Mouse (Mus musculus): ENCODE measurements around the gene Ptprg. TPM values are rescaled to one million over a fixed set of nuclear protein-coding genes. Genes with fewer than 3 reads are reported as not detected.

The Ptprg gene
- polyA plus RNA-seq, 1 experiment from 2014 or later = 14.3 TPM

DNA sequence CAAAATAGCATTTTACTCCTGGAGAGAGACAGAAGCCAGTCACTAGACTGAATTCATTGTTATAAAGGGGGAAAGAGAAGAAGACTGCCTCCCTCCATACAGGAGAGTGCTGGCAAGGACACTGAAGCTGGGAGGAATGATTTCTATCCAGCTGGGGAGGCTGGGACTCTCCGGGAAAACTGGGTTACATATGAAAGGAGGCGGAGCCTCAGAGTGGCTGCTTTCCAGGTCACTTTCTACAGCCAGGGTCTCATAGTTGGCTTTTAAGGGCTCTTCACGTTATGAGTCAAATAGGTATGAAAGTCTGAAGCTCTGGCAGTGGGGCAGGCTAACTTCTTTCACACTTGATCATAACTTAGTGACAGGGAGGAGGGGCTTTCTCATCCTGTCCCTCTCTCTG is 129.1 kb downstream of the Ptprg start:
- H3K4me2 ChIP-seq (ENCODE audit: low read depth, low read length) = no peak overlapping the region
- no peak overlapping the region for H3K9ac ChIP-seq (ENCODE audit: low read depth, low read length)
- H3K27me3 ChIP-seq (replicated peaks; ENCODE audit: control insufficient read depth, insufficient read depth, low read length) = no peaks in the 10 kb centered on the region
- 35% methylated on average over 3 of the region's 3 CpGs for WGBS
- H3K9me3 ChIP-seq (ENCODE audit: control insufficient read depth, low read length) = no peaks in the 10 kb centered on the region
- no peak overlapping the region for H3K4me3 ChIP-seq (ENCODE audit: low read length)
- no peak for ATAC-seq
- H3K4me1 ChIP-seq (ENCODE audit: control insufficient read depth, insufficient read depth, low read length) = peaks cover 14% of the 10 kb centered on the region
- no peaks in the 10 kb centered on the region for H3K36me3 ChIP-seq (ENCODE audit: control insufficient read depth, insufficient read depth, low read length)
- H3K27ac ChIP-seq (ENCODE audit: low read length) = no peak overlapping the region

DNA sequence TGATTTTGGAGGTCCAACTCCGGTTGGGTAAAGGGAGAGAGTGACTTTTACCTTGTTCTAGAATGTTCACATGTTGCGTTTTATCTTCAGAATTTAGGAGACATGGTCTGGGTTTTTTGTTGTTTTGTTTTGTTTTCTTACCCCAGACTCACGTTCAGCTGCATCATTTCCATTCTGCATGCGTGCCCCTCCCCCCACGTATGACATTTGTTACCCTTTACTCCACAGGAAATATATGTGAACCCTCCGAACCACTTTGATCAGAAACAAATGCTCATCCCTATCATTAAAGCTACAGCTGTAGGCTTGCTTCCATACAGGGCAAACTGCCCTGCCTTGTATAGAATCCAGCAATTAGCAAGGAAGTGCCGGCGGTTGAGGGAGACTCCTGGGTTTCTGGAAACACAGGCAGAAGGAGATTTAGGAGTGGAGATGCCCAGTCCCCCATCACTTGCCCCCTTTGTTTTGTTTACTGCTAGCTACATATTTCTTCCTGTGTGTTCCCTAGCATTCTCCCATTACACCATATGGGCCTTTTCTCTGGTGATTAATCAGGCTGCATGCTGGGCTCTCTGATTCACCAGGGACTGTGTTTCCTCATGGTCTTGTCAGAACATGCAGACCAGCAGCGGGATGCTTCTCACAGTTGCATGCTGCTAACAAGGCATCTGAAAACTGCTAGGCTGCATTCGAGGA is 130.2 kb downstream of the Ptprg start:
- Histone ChIP-seq H3K27ac (ENCODE audit: low read length) (peak overlapping the region; percentile 53), H3K36me3 (ENCODE audit: control insufficient read depth, insufficient read depth, low read length) (no peaks in the 10 kb centered on the region), H3K9me3 (ENCODE audit: control insufficient read depth, low read length) (no peaks in the 10 kb centered on the region), H3K9ac (ENCODE audit: low read depth, low read length) (no peak overlapping the region), H3K4me1 (ENCODE audit: control insufficient read depth, insufficient read depth, low read length) (peaks cover 14% of the 10 kb centered on the region), H3K4me3 (ENCODE audit: low read length) (no peak overlapping the region), H3K27me3 (replicated peaks; ENCODE audit: control insufficient read depth, insufficient read depth, low read length) (no peaks in the 10 kb centered on the region), H3K4me2 (ENCODE audit: low read depth, low read length) (no peak overlapping the region)
- WGBS = 47% methylated on average over 10 of the region's 10 CpGs
- ATAC-seq = peak; percentile 53

DNA sequence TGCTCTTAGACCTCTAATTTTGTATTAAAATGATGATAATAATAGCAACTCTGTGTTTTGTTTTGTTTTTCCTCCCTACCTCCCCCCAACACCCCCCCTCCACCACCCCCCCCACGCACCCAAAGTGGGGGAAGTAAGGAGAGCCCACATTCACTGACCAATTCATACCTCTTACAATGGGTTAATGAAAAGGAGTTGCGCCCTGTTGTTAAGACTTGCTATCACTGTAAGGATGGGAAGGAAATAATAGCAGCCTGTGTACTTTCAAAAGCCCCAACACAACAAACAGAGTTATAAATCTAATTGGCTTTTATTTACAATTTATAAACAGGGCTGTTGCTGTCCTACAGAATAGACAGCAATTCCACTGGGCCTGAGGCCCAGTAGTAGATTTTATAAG is 130.8 kb downstream of the Ptprg start:
- Histone ChIP-seq H3K27me3 (replicated peaks; ENCODE audit: control insufficient read depth, insufficient read depth, low read length) (no peaks in the 10 kb centered on the region), H3K9me3 (ENCODE audit: control insufficient read depth, low read length) (no peaks in the 10 kb centered on the region), H3K9ac (ENCODE audit: low read depth, low read length) (no peak overlapping the region), H3K4me2 (ENCODE audit: low read depth, low read length) (no peak overlapping the region), H3K4me3 (ENCODE audit: low read length) (no peak overlapping the region), H3K36me3 (ENCODE audit: control insufficient read depth, insufficient read depth, low read length) (no peaks in the 10 kb centered on the region), H3K4me1 (ENCODE audit: control insufficient read depth, insufficient read depth, low read length) (peaks cover 14% of the 10 kb centered on the region), H3K27ac (ENCODE audit: low read length) (peak overlapping the region; percentile 53)
- ATAC-seq = peak; percentile 21; the same call in 1 of the 2 replicates
- 36% methylated on average over 2 of the region's 2 CpGs for WGBS

DNA sequence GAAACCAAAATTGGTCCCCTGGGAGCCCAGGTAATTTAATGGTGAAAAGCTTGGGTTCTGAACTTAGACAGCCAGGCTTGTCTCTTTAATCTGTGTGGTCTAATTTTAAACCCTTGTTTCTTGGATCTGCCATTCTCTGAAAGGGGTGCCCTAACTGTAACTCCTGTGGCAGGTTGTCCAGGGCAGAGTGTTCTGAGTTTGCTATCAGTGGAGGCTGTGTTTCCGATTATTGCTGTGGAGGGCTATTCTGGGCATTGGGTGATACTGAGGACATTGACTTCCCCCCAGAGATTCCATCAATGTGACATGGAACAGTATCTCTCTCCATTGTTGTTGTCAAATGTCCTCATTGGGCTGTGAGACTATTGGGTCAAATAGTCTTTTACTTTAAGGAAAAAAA is 134.2 kb downstream of the Ptprg start:
- 79% methylated on average over 1 of the region's 1 CpGs for WGBS
- Histone ChIP-seq H3K36me3 (ENCODE audit: control insufficient read depth, insufficient read depth, low read length) (no peaks in the 10 kb centered on the region), H3K27me3 (replicated peaks; ENCODE audit: control insufficient read depth, insufficient read depth, low read length) (no peaks in the 10 kb centered on the region), H3K4me2 (ENCODE audit: low read depth, low read length) (no peak overlapping the region), H3K9me3 (ENCODE audit: control insufficient read depth, low read length) (no peaks in the 10 kb centered on the region), H3K9ac (ENCODE audit: low read depth, low read length) (no peak overlapping the region), H3K4me3 (ENCODE audit: low read length) (no peak overlapping the region), H3K27ac (ENCODE audit: low read length) (no peak overlapping the region), H3K4me1 (ENCODE audit: control insufficient read depth, insufficient read depth, low read length) (peaks cover 7% of the 10 kb centered on the region)
- no peak for ATAC-seq

DNA sequence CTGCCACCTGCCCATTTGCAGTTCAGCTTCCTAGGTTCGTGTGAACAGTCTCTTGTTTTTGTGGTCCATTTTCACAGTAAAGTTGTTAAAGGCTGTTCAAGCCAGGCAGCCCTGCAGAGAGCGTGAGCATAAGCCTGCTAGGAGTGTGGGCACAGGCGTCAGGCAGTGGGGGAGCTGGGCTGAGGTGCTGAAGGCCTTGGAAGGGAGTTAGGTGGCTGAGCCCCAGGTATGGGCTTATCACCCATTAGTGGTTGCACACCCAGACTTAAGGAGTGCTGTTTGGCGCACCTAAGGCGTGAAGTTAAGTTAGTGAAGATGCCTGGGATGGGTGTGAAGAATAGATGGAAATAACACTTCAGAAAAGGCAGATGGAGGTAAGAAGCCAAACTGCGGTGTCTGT is 134.8 kb downstream of the Ptprg start:
- Histone ChIP-seq H3K4me2 (ENCODE audit: low read depth, low read length) (no peak overlapping the region), H3K9me3 (ENCODE audit: control insufficient read depth, low read length) (no peaks in the 10 kb centered on the region), H3K27me3 (replicated peaks; ENCODE audit: control insufficient read depth, insufficient read depth, low read length) (no peaks in the 10 kb centered on the region), H3K4me3 (ENCODE audit: low read length) (no peak overlapping the region), H3K36me3 (ENCODE audit: control insufficient read depth, insufficient read depth, low read length) (no peaks in the 10 kb centered on the region), H3K9ac (ENCODE audit: low read depth, low read length) (no peak overlapping the region), H3K27ac (ENCODE audit: low read length) (no peak overlapping the region), H3K4me1 (ENCODE audit: control insufficient read depth, insufficient read depth, low read length) (peaks cover 5% of the 10 kb centered on the region; the same call in 1 of the 2 replicates)
- WGBS = 77% methylated on average over 6 of the region's 6 CpGs
- no peak for ATAC-seq

DNA sequence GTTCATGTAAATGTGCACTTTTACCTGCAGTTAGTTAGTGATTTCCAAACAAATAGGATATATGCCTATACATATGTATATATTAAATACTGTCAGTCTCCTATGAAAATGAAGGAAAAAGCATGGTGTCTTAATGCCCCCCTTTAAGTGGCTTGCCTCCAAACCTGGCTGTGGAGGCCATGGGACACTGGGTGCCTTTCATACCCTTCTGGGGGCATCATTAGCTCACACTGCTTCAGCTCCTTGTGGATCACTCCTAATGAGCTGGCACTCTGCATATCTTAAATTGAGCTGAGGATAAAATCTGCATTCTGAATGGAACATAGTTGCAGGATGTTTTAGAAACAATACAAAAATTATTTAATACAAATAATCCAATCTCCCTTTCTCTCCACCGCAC is 136.7 kb downstream of the Ptprg start:
- Histone ChIP-seq H3K27ac (ENCODE audit: low read length) (no peak overlapping the region), H3K4me2 (ENCODE audit: low read depth, low read length) (no peak overlapping the region), H3K27me3 (replicated peaks; ENCODE audit: control insufficient read depth, insufficient read depth, low read length) (no peaks in the 10 kb centered on the region), H3K9me3 (ENCODE audit: control insufficient read depth, low read length) (no peaks in the 10 kb centered on the region), H3K4me3 (ENCODE audit: low read length) (no peak overlapping the region), H3K9ac (ENCODE audit: low read depth, low read length) (no peak overlapping the region), H3K4me1 (ENCODE audit: control insufficient read depth, insufficient read depth, low read length) (no peaks in the 10 kb centered on the region), H3K36me3 (ENCODE audit: control insufficient read depth, insufficient read depth, low read length) (no peaks in the 10 kb centered on the region)
- no peak for ATAC-seq
- 96% methylated on average over 1 of the region's 1 CpGs for WGBS

DNA sequence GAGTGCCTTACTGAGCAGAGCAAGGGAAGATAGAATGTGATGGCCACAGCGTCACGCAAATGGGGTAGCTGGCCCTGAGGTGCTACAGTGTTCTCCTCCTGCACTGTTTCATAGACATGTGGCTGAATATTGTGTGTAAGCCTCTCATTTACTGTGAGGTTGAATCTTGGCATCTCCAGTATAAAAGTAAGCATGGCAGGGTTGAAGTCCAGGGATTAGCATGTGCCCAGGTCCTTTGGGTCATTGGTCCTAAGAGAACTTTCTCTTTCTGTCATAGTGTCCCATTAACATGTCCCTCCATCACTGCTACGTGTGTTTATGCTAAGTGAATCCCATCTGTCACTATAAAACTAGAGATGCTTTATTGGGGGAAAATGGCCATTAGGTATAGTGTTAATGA is 138.2 kb downstream of the Ptprg start:
- Histone ChIP-seq H3K27me3 (replicated peaks; ENCODE audit: control insufficient read depth, insufficient read depth, low read length) (no peaks in the 10 kb centered on the region), H3K9ac (ENCODE audit: low read depth, low read length) (no peak overlapping the region), H3K4me2 (ENCODE audit: low read depth, low read length) (no peak overlapping the region), H3K27ac (ENCODE audit: low read length) (no peak overlapping the region), H3K4me1 (ENCODE audit: control insufficient read depth, insufficient read depth, low read length) (no peaks in the 10 kb centered on the region), H3K4me3 (ENCODE audit: low read length) (no peak overlapping the region), H3K9me3 (ENCODE audit: control insufficient read depth, low read length) (no peaks in the 10 kb centered on the region), H3K36me3 (ENCODE audit: control insufficient read depth, insufficient read depth, low read length) (no peaks in the 10 kb centered on the region)
- 84% methylated on average over 3 of the region's 3 CpGs for WGBS
- no peak for ATAC-seq

DNA sequence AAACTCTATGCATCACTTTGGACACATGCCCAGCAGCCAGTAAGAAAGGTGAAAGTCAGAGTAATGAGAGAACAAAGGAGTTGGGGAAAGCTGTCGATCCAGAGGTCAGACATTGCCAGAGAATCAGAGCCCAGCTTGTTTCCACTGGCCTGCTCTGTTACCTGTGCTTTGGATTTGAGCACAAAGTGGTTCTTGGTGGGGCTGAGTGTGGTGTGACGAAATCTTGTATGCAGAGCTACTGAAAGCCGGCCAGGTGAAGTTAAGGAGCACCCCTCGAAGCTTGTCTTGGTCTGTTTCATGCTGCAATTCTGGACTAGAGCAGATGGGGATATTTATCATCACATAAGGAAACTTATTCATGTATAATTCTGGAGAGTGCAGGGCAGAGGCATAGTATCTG is 145.5 kb downstream of the Ptprg start:
- Histone ChIP-seq H3K9ac (ENCODE audit: low read depth, low read length) (no peak overlapping the region), H3K27ac (ENCODE audit: low read length) (no peak overlapping the region), H3K4me2 (ENCODE audit: low read depth, low read length) (no peak overlapping the region), H3K9me3 (ENCODE audit: control insufficient read depth, low read length) (no peaks in the 10 kb centered on the region), H3K27me3 (replicated peaks; ENCODE audit: control insufficient read depth, insufficient read depth, low read length) (no peaks in the 10 kb centered on the region), H3K4me1 (ENCODE audit: control insufficient read depth, insufficient read depth, low read length) (no peaks in the 10 kb centered on the region), H3K4me3 (ENCODE audit: low read length) (no peak overlapping the region), H3K36me3 (ENCODE audit: control insufficient read depth, insufficient read depth, low read length) (no peaks in the 10 kb centered on the region)
- 78% methylated on average over 4 of the region's 4 CpGs for WGBS
- ATAC-seq = no peak

DNA sequence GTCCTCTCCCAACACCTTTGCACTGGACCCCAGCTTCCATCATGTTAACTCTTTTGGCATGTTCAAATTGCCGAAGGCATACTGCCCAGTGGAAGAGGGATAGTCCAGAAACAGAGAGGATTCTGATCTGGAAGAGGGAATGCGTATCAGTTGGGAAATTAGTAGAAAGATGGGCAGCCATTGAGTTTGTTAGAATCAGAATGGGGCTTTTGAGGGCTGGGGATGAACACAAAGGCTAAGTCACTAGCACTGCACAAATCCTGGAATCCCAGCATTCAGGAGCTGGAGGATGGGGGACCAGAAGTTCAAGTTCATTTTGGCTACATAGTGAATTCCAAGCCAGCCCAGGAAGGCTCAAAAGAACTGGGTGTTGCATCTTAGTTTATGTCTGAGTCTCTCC is 146.3 kb downstream of the Ptprg start:
- no peak for ATAC-seq
- no peak overlapping the region for H3K27ac ChIP-seq (ENCODE audit: low read length)
- H3K4me1 ChIP-seq (ENCODE audit: control insufficient read depth, insufficient read depth, low read length) = no peaks in the 10 kb centered on the region
- WGBS = 91% methylated on average over 2 of the region's 2 CpGs
- H3K27me3 ChIP-seq (replicated peaks; ENCODE audit: control insufficient read depth, insufficient read depth, low read length) = no peaks in the 10 kb centered on the region
- no peaks in the 10 kb centered on the region for H3K36me3 ChIP-seq (ENCODE audit: control insufficient read depth, insufficient read depth, low read length)
- H3K9ac ChIP-seq (ENCODE audit: low read depth, low read length) = no peak overlapping the region
- no peak overlapping the region for H3K4me2 ChIP-seq (ENCODE audit: low read depth, low read length)
- H3K4me3 ChIP-seq (ENCODE audit: low read length) = no peak overlapping the region
- H3K9me3 ChIP-seq (ENCODE audit: control insufficient read depth, low read length) = no peaks in the 10 kb centered on the region

Data from intestine, embryonic 16.5 days (tissue).